Mouse (Mus musculus): ENCODE measurements around the gene Col1a1. TPM values are rescaled to one million over a fixed set of nuclear protein-coding genes. Genes with fewer than 3 reads are reported as not detected.

Gene Col1a1
- polyA plus RNA-seq, 1 experiment from 2014 or later: 508 TPM

GRCm38 (mm10) chr11:94924977-94925376 is 11.0 kb upstream of the Col1a1 start:
- Histone ChIP-seq H3K27ac (no peak overlapping the region), H3K27me3 (no peaks in the 10 kb centered on the region), H3K4me1 (peaks cover 25% of the 10 kb centered on the region), H3K9ac (no peak overlapping the region), H3K4me2 (replicated peaks) (no peak overlapping the region), H3K4me3 (no peak overlapping the region), H3K36me3 (no peaks in the 10 kb centered on the region), H3K9me3 (replicated peaks) (no peaks in the 10 kb centered on the region)
- no peak for ATAC-seq (ENCODE audit: low FRiP score)
- WGBS: 89% methylated on average over 4 of the region's 4 CpGs

- WGBS: 67% methylated on average over 11 of the region's 11 CpGs
- no peak overlapping the region for H3K9ac ChIP-seq
- ATAC-seq (ENCODE audit: low FRiP score): no peak
- no peaks in the 10 kb centered on the region for H3K9me3 ChIP-seq (replicated peaks)
- H3K36me3 ChIP-seq: no peaks in the 10 kb centered on the region
- H3K4me1 ChIP-seq: peaks cover 29% of the 10 kb centered on the region
- H3K27ac ChIP-seq: no peak overlapping the region
- 0 out of 2 replicates have a peak, but pooled peaks cover 3% of the 10 kb centered on the region for H3K27me3 ChIP-seq
- no peak overlapping the region for H3K4me2 ChIP-seq (replicated peaks)
- no peak overlapping the region for H3K4me3 ChIP-seq
These were observed 9.6 kb upstream of the Col1a1 start for GRCm38 (mm10) chr11:94926431-94926830.

- Histone ChIP-seq H3K27me3 (peaks cover 15% of the 10 kb centered on the region), H3K9me3 (replicated peaks) (no peaks in the 10 kb centered on the region), H3K9ac (no peak overlapping the region), H3K27ac (no peak overlapping the region), H3K4me3 (no peak overlapping the region), H3K36me3 (no peaks in the 10 kb centered on the region), H3K4me2 (replicated peaks) (no peak overlapping the region), H3K4me1 (peaks cover 29% of the 10 kb centered on the region)
- ATAC-seq (ENCODE audit: low FRiP score): no peak
- WGBS: 25% methylated on average over 5 of the region's 5 CpGs
These were observed 8.2 kb upstream of the Col1a1 start for GRCm38 (mm10) chr11:94927771-94928291.

GRCm38 (mm10) chr11:94928820-94929219 is 7.2 kb upstream of the Col1a1 start:
- no peaks in the 10 kb centered on the region for H3K9me3 ChIP-seq (replicated peaks)
- 3% methylated on average over 12 of the region's 13 CpGs for WGBS
- H3K9ac ChIP-seq: no peak overlapping the region
- H3K4me3 ChIP-seq: no peak overlapping the region
- H3K36me3 ChIP-seq: no peaks in the 10 kb centered on the region
- H3K4me2 ChIP-seq (replicated peaks): peak overlapping the region; percentile 37
- peaks cover 32% of the 10 kb centered on the region for H3K4me1 ChIP-seq
- peak; percentile 85 for ATAC-seq (ENCODE audit: low FRiP score)
- H3K27me3 ChIP-seq: peaks cover 25% of the 10 kb centered on the region
- H3K27ac ChIP-seq: peak overlapping the region; percentile 56

GRCm38 (mm10) chr11:94929599-94929998 is 6.4 kb upstream of the Col1a1 start:
- Histone ChIP-seq H3K27ac (peak overlapping the region; percentile 56; the same call in 1 of the 2 replicates), H3K4me1 (peaks cover 34% of the 10 kb centered on the region), H3K4me2 (replicated peaks) (no peak overlapping the region), H3K9me3 (replicated peaks) (no peaks in the 10 kb centered on the region), H3K9ac (no peak overlapping the region), H3K27me3 (peaks cover 33% of the 10 kb centered on the region), H3K36me3 (no peaks in the 10 kb centered on the region), H3K4me3 (no peak overlapping the region)
- ATAC-seq (ENCODE audit: low FRiP score): no peak
- WGBS: 42% methylated on average over 9 of the region's 9 CpGs

- no peaks in the 10 kb centered on the region for H3K9me3 ChIP-seq (replicated peaks)
- H3K4me2 ChIP-seq (replicated peaks): no peak overlapping the region
- no peak overlapping the region for H3K4me3 ChIP-seq
- 51% methylated on average over 4 of the region's 4 CpGs for WGBS
- H3K9ac ChIP-seq: no peak overlapping the region
- peaks cover 39% of the 10 kb centered on the region for H3K27me3 ChIP-seq
- no peak for ATAC-seq (ENCODE audit: low FRiP score)
- no peak overlapping the region for H3K27ac ChIP-seq
- H3K4me1 ChIP-seq: peaks cover 37% of the 10 kb centered on the region
- no peaks in the 10 kb centered on the region for H3K36me3 ChIP-seq
These were observed 5.9 kb upstream of the Col1a1 start for GRCm38 (mm10) chr11:94930151-94930550.

GRCm38 (mm10) chr11:94933584-94933983 is 2.4 kb upstream of the Col1a1 start:
- H3K9ac ChIP-seq: no peak overlapping the region
- H3K27me3 ChIP-seq: peaks cover 70% of the 10 kb centered on the region
- no peaks in the 10 kb centered on the region for H3K36me3 ChIP-seq
- no peaks in the 10 kb centered on the region for H3K9me3 ChIP-seq (replicated peaks)
- H3K4me3 ChIP-seq: no peak overlapping the region
- 18% methylated on average over 8 of the region's 8 CpGs for WGBS
- H3K4me1 ChIP-seq: peaks cover 38% of the 10 kb centered on the region
- H3K4me2 ChIP-seq (replicated peaks): no peak overlapping the region
- peak overlapping the region; percentile 13; the same call in 1 of the 2 replicates for H3K27ac ChIP-seq
- no peak for ATAC-seq (ENCODE audit: low FRiP score)

GRCm38 (mm10) chr11:94934526-94934925 is 1.5 kb upstream of the Col1a1 start:
- H3K4me2 ChIP-seq (replicated peaks): no peak overlapping the region
- H3K27ac ChIP-seq: peak overlapping the region; percentile 13; the same call in 1 of the 2 replicates
- no peaks in the 10 kb centered on the region for H3K9me3 ChIP-seq (replicated peaks)
- no peak for ATAC-seq (ENCODE audit: low FRiP score)
- 22% methylated on average over 11 of the region's 11 CpGs for whole genome bisulfite sequencing
- H3K36me3 ChIP-seq: no peaks in the 10 kb centered on the region
- H3K4me3 ChIP-seq: no peak overlapping the region
- no peak overlapping the region for H3K9ac ChIP-seq
- H3K4me1 ChIP-seq: peaks cover 28% of the 10 kb centered on the region
- H3K27me3 ChIP-seq: peaks cover 78% of the 10 kb centered on the region

GRCm38 (mm10) chr11:94936851-94937295 is 849 bp downstream of the Col1a1 start:
- Histone ChIP-seq H3K27me3 (peaks cover 85% of the 10 kb centered on the region), H3K4me3 (peak overlapping the region; percentile 30), H3K4me2 (replicated peaks) (peak overlapping the region; percentile 58), H3K9me3 (replicated peaks) (no peaks in the 10 kb centered on the region), H3K36me3 (no peaks in the 10 kb centered on the region), H3K27ac (0 out of 2 replicates have a peak overlapping the region, but pooled peaks have one; percentile 44), H3K4me1 (peaks cover 22% of the 10 kb centered on the region), H3K9ac (peak overlapping the region; percentile 51)
- WGBS: under 1% methylated on average over 17 of the region's 17 CpGs
- peak; percentile 82 for ATAC-seq (ENCODE audit: low FRiP score)

GRCm38 (mm10) chr11:94937335-94937781 is 1.3 kb downstream of the Col1a1 start:
- no peak; the same call in 1 of the 2 replicates for ATAC-seq (ENCODE audit: low FRiP score)
- Histone ChIP-seq H3K9ac (peak overlapping the region; percentile 24), H3K9me3 (replicated peaks) (no peaks in the 10 kb centered on the region), H3K4me3 (peak overlapping the region; percentile 30), H3K4me1 (peaks cover 22% of the 10 kb centered on the region), H3K27me3 (peaks cover 84% of the 10 kb centered on the region), H3K27ac (no peak overlapping the region), H3K36me3 (no peaks in the 10 kb centered on the region), H3K4me2 (replicated peaks) (peak overlapping the region; percentile 58)
- under 1% methylated on average over 18 of the region's 18 CpGs for WGBS

- no peak overlapping the region for H3K27ac ChIP-seq
- 2% methylated on average over 15 of the region's 15 CpGs for WGBS
- peak overlapping the region; percentile 30 for H3K4me3 ChIP-seq
- H3K9me3 ChIP-seq (replicated peaks): no peaks in the 10 kb centered on the region
- no peaks in the 10 kb centered on the region for H3K36me3 ChIP-seq
- H3K9ac ChIP-seq: peak overlapping the region; percentile 24; the same call in 1 of the 2 replicates
- peaks cover 80% of the 10 kb centered on the region for H3K27me3 ChIP-seq
- ATAC-seq (ENCODE audit: low FRiP score): no peak
- H3K4me2 ChIP-seq (replicated peaks): peak overlapping the region; percentile 58
- H3K4me1 ChIP-seq: peaks cover 22% of the 10 kb centered on the region
These were observed 1.8 kb downstream of the Col1a1 start for GRCm38 (mm10) chr11:94937787-94938186.

GRCm38 (mm10) chr11:94938296-94938695 is 2.3 kb downstream of the Col1a1 start:
- 25% methylated on average over 9 of the region's 9 CpGs for WGBS
- H3K27ac ChIP-seq: no peak overlapping the region
- peaks cover 75% of the 10 kb centered on the region for H3K27me3 ChIP-seq
- peaks cover 22% of the 10 kb centered on the region for H3K4me1 ChIP-seq
- H3K9me3 ChIP-seq (replicated peaks): no peaks in the 10 kb centered on the region
- peak overlapping the region; percentile 58 for H3K4me2 ChIP-seq (replicated peaks)
- no peak overlapping the region; the same call in 1 of the 2 replicates for H3K4me3 ChIP-seq
- no peaks in the 10 kb centered on the region for H3K36me3 ChIP-seq
- no peak for ATAC-seq (ENCODE audit: low FRiP score)
- no peak overlapping the region for H3K9ac ChIP-seq

- H3K27me3 ChIP-seq: peaks cover 65% of the 10 kb centered on the region
- no peaks in the 10 kb centered on the region for H3K9me3 ChIP-seq (replicated peaks)
- no peak overlapping the region for H3K27ac ChIP-seq
- H3K9ac ChIP-seq: no peak overlapping the region
- WGBS: 20% methylated on average over 4 of the region's 4 CpGs
- peaks cover 17% of the 10 kb centered on the region for H3K4me1 ChIP-seq
- H3K4me3 ChIP-seq: no peak overlapping the region
- H3K36me3 ChIP-seq: no peaks in the 10 kb centered on the region
- no peak overlapping the region for H3K4me2 ChIP-seq (replicated peaks)
- ATAC-seq (ENCODE audit: low FRiP score): no peak
These were observed 3.3 kb downstream of the Col1a1 start for GRCm38 (mm10) chr11:94939280-94939679.
